Mouse (Mus musculus) cerebellum, adult 9-11 months (tissue): Measurements from ENCODE around the gene Foxc2.

Experiments used
- DNase-seq: peaks from one replicate; pipeline ENCODE4 v3.0.0; 2022

Gene Foxc2

DNA sequence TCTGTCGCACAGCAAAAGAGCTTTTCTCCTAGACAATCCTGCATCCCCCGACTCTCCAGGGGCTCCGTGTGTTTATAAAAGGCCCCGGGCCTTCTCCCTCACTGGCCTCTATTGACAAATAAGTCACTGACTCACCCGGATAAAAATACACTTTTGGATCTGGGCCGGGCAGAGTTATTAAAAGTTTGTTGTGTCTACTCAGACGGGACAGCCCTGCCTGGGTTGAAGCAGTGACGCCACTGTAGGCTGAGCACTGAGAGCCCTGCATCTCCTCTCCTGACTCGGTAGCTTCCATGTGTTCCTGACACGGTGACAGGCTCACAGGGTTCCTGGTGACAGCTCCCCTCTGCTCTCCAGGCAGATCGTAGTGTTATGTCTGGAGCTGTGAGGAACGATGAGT is 36.4 kb downstream of the Foxc2 start:
- DNase-seq: no peak

- no peak for DNase-seq
Observed at GRCm38 (mm10) chr8:121156990-121157491, 41.1 kb downstream of the Foxc2 start.

- DNase-seq: no peak
Observed at GRCm38 (mm10) chr8:121158812-121159211, 42.8 kb downstream of the Foxc2 start.

- DNase-seq: no peak
Observed at GRCm38 (mm10) chr8:121161437-121161836, 45.5 kb downstream of the Foxc2 start.

DNA sequence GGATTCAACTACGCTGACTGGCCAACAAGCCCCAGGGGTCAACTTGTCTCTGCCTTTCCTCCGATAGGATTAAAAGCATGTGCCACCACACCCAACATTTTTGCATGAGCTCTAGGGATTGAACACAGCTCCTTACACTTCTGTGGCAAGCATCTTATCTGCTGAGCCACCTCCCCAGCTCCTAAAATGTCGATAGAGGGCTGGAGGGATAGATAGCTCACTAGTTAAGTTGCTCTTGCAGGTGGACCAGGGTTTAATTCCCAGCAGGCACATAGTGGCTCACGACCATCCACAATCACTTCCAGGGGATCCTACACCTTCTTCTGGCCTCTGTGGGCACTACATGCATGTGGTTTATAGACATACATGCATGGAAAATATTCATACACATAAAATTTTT is 46.4 kb downstream of the Foxc2 start:
- no peak for DNase-seq

GRCm38 (mm10) chr8:121162906-121163695 is 47.1 kb downstream of the Foxc2 start:
- DNase-seq: no peak

GRCm38 (mm10) chr8:121164017-121164469 is 48.1 kb downstream of the Foxc2 start:
- no peak for DNase-seq

DNA sequence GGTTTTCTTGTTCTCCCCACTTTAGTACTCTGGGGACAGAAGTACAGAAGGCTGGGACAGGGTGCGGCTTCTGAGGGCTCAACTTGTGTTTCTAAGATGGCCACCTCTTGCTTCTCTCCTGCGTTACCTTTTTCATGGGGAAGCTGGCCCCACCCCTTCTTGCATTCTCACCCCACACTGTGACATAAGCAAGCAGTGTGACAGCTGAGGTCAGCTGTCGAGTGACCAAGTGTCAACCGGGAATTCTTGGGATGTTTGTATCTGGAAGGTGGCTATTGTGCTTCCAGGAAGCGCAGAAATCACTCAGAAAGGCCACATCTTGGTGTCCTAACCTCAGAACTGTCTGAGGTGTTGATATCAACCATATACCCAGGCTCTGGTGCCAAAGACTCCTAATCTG is 52.1 kb downstream of the Foxc2 start:
- DNase-seq: no peak
